Mouse (Mus musculus): ENCODE measurements around the gene Best3. TPM values are rescaled to one million over a fixed set of nuclear protein-coding genes. Genes with fewer than 3 reads are reported as not detected.

The Best3 gene
- total and polyA plus RNA-seq, 2 experiments from 2014 or later = 0.11 TPM; not detected in 1

DNA sequence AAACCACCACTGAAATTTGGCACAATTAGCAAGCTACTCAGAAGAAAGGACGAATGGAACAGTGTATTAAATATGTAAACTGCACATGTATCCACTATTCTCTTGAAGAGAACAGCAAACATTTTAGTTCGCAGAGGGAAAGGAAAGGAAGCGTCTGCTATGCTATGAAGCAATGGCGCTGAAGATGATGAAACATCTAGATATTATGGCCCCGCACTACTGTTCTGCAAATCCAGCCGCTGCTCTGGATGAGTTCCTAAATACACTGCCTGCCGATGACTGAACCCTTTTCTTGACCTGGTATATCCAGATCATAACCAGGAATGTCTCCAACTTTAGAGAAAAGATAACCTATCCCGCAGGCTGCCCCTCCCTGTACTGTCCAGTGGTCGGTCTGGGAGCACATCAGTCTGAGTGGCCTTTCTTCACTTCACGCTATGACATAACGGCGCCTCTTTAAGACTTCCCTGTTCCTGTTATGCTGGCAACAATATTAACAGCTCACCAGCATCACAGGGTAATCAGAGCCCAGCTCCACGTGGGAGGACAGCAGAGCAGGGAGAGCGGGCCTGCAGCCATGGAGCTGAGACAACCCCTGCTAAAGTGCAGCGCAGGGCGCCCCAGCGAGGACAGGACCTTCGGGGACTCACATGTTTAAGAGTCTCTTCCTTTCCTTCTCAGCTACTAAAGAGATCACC is 86.2 kb downstream of the Best3 start:
- ATAC-seq (no peak), DNase-seq (no peak)
- 92% methylated on average over 18 of the region's 18 CpGs for WGBS
- Histone ChIP-seq H3K4me3 (ENCODE audit: low read depth, low read length) (no peak overlapping the region), H3K36me3 (ENCODE audit: insufficient read depth) (peaks cover 44% of the 10 kb centered on the region), H3K9ac (no peak overlapping the region), H3K27ac (ENCODE audit: low read depth, low read length) (no peak overlapping the region), H3K4me1 (ENCODE audit: insufficient read depth) (no peaks in the 10 kb centered on the region), H3K4me2 (ENCODE audit: low read depth) (no peak overlapping the region), H3K9me3 (ENCODE audit: low read length) (no peaks in the 10 kb centered on the region), H3K27me3 (ENCODE audit: insufficient read depth, low read length) (no peaks in the 10 kb centered on the region)
- no peak for TF ChIP-seq CTCF (IDR thresholded peaks at IDR 0.05; ENCODE audit: low read depth)

GRCm38 (mm10) chr10:117073176-117073575 is 87.1 kb downstream of the Best3 start:
- DNase-seq (no peak), ATAC-seq (no peak)
- no peak overlapping the region for H3K27ac ChIP-seq (ENCODE audit: low read depth, low read length)
- H3K9me3 ChIP-seq (ENCODE audit: low read length) = no peaks in the 10 kb centered on the region
- no peaks in the 10 kb centered on the region for H3K27me3 ChIP-seq (ENCODE audit: insufficient read depth, low read length)
- H3K36me3 ChIP-seq (ENCODE audit: insufficient read depth) = peaks cover 46% of the 10 kb centered on the region
- H3K9ac ChIP-seq = no peak overlapping the region
- H3K4me3 ChIP-seq (ENCODE audit: low read depth, low read length) = no peak overlapping the region
- H3K4me2 ChIP-seq (ENCODE audit: low read depth) = no peak overlapping the region
- WGBS = 85% methylated on average over 7 of the region's 7 CpGs
- no peak for TF ChIP-seq CTCF (IDR thresholded peaks at IDR 0.05; ENCODE audit: low read depth)
- H3K4me1 ChIP-seq (ENCODE audit: insufficient read depth) = no peaks in the 10 kb centered on the region

Other genes starting within 250 kb of the Best3 start
- 0.08 TPM in 1 of 2 replicates, not detected in the other for gene Myrfl, start 89.4 kb upstream of the Best3 start, total RNA-seq (2014; rRNA removed)
- gene Myrfl, start 89.4 kb upstream of the Best3 start, polyA plus RNA-seq (2015; fragmentation: Nextera tagmentation; extraction: Ambion mirVana) = not detected in 2 replicates
- gene Rab3ip, start 35.5 kb upstream of the Best3 start, total RNA-seq (2014; rRNA removed) = 80.7 and 125 TPM in 2 replicates
- 37.3 and 41.8 TPM in 2 replicates for gene Rab3ip, start 35.5 kb upstream of the Best3 start, polyA plus RNA-seq (2015; fragmentation: Nextera tagmentation; extraction: Ambion mirVana)
- not detected in 2 replicates for gene Gm10271, start 13.7 kb upstream of the Best3 start, total RNA-seq (2014; rRNA removed)
- gene Gm10271, start 13.7 kb upstream of the Best3 start, polyA plus RNA-seq (2015; fragmentation: Nextera tagmentation; extraction: Ambion mirVana) = not detected in 2 replicates
- not detected in 2 replicates for gene Lrrc10, start 59.0 kb downstream of the Best3 start, total RNA-seq (2014; rRNA removed)
- 0.13 TPM in 1 of 2 replicates, not detected in the other for gene Lrrc10, start 59.0 kb downstream of the Best3 start, polyA plus RNA-seq (2015; fragmentation: Nextera tagmentation; extraction: Ambion mirVana)
- gene Cct2, start 77.5 kb downstream of the Best3 start, total RNA-seq (2014; rRNA removed) = 399 and 404 TPM in 2 replicates
- 240 and 249 TPM in 2 replicates for gene Cct2, start 77.5 kb downstream of the Best3 start, polyA plus RNA-seq (2015; fragmentation: Nextera tagmentation; extraction: Ambion mirVana)
- 17.0 and 28.7 TPM in 2 replicates for gene Frs2, start 162.2 kb downstream of the Best3 start, total RNA-seq (2014; rRNA removed)
- 11.3 and 17.2 TPM in 2 replicates for gene Frs2, start 162.2 kb downstream of the Best3 start, polyA plus RNA-seq (2015; fragmentation: Nextera tagmentation; extraction: Ambion mirVana)
- gene Yeats4, start 238.2 kb downstream of the Best3 start, total RNA-seq (2014; rRNA removed) = 90.9 and 92.3 TPM in 2 replicates
- 96.8 and 104 TPM in 2 replicates for gene Yeats4, start 238.2 kb downstream of the Best3 start, polyA plus RNA-seq (2015; fragmentation: Nextera tagmentation; extraction: Ambion mirVana)